Mouse (Mus musculus): ENCODE measurements around the gene Atl1. TPM values are rescaled to one million over a fixed set of nuclear protein-coding genes. Genes with fewer than 3 reads are reported as not detected.

Gene Atl1
- polyA plus RNA-seq, 1 experiment, result 117 TPM

- DNase-seq (ENCODE audit: extremely low spot score in 1 of 2, low spot score in 1 of 2), result no peak
Measured at GRCm38 (mm10) chr12:69998186-69998983, 106.0 kb downstream of the Atl1 start.

DNA sequence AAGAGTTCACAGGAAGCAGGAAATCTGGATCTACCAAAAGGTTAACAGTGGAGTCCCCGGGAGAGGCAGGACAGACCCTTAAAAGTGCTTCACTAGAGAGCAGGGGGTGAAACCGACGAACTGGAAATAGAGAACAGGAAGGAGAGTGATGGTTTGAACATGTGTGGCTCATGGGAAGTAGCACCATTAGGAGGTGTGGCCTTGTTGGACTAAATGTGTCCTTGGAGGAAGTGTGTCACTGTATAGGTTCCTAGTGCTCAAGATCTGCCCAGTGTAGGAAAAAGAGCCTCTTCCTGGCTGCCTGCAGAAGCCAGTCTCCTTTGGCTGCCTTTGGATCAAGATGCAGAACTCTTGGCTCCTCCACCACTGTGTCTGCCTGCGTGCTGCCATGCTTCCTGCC is 112.7 kb downstream of the Atl1 start:
- DNase-seq (ENCODE audit: extremely low spot score in 1 of 2, low spot score in 1 of 2), result no peak

DNA sequence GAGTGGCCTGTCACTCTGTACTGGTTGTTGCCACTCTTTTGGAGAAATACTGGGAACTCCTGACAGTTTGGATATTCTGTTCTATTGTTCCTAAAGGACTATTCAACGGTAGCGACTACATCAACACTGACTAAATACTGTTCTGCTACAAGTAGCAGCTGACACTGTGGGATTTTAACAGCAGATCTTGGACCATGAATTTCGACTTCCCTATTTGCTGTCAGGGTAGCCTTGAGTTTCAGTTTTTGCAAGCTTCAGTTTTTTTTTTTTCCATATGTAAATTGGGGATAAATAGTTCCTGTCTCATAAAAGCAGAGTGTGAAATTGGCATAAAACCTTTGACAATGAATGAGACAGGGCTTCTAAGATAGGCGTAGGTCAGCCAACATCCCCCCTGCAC is 117.9 kb downstream of the Atl1 start:
- no peak for DNase-seq (ENCODE audit: extremely low spot score in 1 of 2, low spot score in 1 of 2)

GRCm38 (mm10) chr12:70011681-70012080 is 119.3 kb downstream of the Atl1 start:
- DNase-seq (ENCODE audit: extremely low spot score in 1 of 2, low spot score in 1 of 2), result no peak

DNA sequence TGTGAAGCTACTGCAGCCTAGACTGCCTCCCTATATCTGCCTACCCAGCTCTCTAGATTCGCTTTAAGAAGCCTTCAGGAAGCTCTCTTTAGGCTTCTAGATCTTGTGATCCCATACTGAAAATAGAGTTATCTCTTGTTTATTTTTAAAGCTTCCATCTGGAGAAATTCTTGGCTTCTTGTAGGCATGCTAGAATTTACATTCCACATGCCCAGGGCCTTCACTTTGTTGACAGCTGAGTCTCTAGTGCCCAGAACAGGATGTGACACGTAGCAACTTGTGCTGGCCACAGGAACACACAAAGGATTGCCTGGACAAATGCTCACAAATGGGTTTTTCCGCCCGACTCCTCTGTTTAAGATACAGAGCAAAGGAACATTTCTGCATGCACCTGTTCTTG is 123.5 kb downstream of the Atl1 start:
- peak; percentile 31 to 47 for DNase-seq (ENCODE audit: extremely low spot score in 1 of 2, low spot score in 1 of 2)

Other genes with a start within 250 kb of the Atl1 start
- 31.2 and 32.6 TPM in 2 replicates for gene Sos2, start 210.8 kb upstream of the Atl1 start, polyA plus RNA-seq (2012; rRNA removed)
- gene L2hgdh, start 167.7 kb upstream of the Atl1 start, polyA plus RNA-seq (2012; rRNA removed), result 11.4 and 13.6 TPM in 2 replicates
- 33.7 and 34.9 TPM in 2 replicates for gene Atp5s, start 167.7 kb upstream of the Atl1 start, polyA plus RNA-seq (2012; rRNA removed)
- 9.6 and 11.4 TPM in 2 replicates for gene Cdkl1, start 101.3 kb upstream of the Atl1 start, polyA plus RNA-seq (2012; rRNA removed)
- gene Map4k5, start 586 bp downstream of the Atl1 start, polyA plus RNA-seq (2012; rRNA removed), result 26.0 and 28.8 TPM in 2 replicates
- gene Sav1, start 94.4 kb downstream of the Atl1 start, polyA plus RNA-seq (2012; rRNA removed), result 20.4 and 22.2 TPM in 2 replicates
- 33.8 and 38.5 TPM in 2 replicates for gene Nin, start 221.1 kb downstream of the Atl1 start, polyA plus RNA-seq (2012; rRNA removed)